ENCODE assay signal across 22 mouse cellular contexts in the genomic region with DNA sequence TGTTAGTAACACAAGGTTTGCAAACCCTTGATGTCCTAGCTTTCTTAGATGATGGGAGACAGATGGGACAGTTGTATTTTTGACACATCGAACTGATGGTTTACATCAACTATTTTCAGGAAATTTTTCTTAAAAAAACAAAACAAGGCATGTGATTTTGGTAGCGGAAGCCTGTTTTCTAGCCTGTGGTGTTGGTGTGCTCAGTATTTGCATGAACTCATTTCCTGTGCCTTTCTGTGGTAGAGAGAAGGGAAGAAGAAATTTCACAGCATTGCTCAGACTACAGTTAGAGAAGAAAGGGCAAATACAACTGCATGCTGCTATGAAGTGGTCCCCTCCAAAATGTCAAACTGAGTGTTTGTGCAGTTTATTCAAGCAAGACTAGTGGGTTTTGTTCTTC. TPM values are rescaled to one million over a fixed set of nuclear protein-coding genes. Genes with fewer than 3 reads are reported as not detected.
DNase-seq lines count a peak whose midpoint lies in the region; ATAC-seq and TF ChIP-seq lines count a peak whose summit lies in the region.
"Had no signal": no experiment of that assay in that cellular context is flagged by ENCODE, and none has a peak within 500 bp of the region (broad histone marks: within the 10 kb centered on the region; RNA-seq: fewer than 3 reads in every experiment).

No protein-coding gene starts in this region.

- WGBS in liver, adult 2 months, result 78% methylated on average over 2 of the region's 2 CpGs
- WGBS in liver, embryonic 12.5 days (ENCODE audit: insufficient replicate concordance), result 59% methylated on average over 2 of the region's 2 CpGs
- 87% methylated on average over 2 of the region's 2 CpGs for WGBS in hindbrain, embryonic 16.5 days
- WGBS in embryonic facial prominence, embryonic 10.5 days, result 88% methylated on average over 2 of the region's 2 CpGs

- no peak overlapping the region for H3K9ac ChIP-seq in liver, adult 2 months (ENCODE audit: low read depth, low read length)
- no peak overlapping the region for H3K9ac ChIP-seq in liver, embryonic 12.5 days
- H3K9ac ChIP-seq in hindbrain, embryonic 16.5 days (ENCODE audit: low read depth, low read length), result no peak overlapping the region
- H3K9ac ChIP-seq: forebrain, embryonic 12.5 days; heart, embryonic 13.5 days; hindbrain, embryonic 14.5 days; limb, embryonic 13.5 days; liver, embryonic 15.5 days; neural tube, embryonic 12.5 days had no signal

- no peaks in the 10 kb centered on the region for H3K36me3 ChIP-seq in liver, adult 2 months (ENCODE audit: control insufficient read depth, insufficient read depth, low read length)
- H3K36me3 ChIP-seq in liver, embryonic 12.5 days, result no peaks in the 10 kb centered on the region
- H3K36me3 ChIP-seq in hindbrain, embryonic 16.5 days (ENCODE audit: control insufficient read depth, insufficient read depth, low read length), result no peaks in the 10 kb centered on the region
- no peaks in the 10 kb centered on the region for H3K36me3 ChIP-seq in embryonic facial prominence, embryonic 10.5 days (replicated peaks)
- H3K36me3 ChIP-seq: forebrain, embryonic 12.5 days; heart, embryonic 13.5 days; limb, embryonic 13.5 days; liver, embryonic 15.5 days; neural tube, embryonic 12.5 days had no signal

- no peak overlapping the region for H3K4me2 ChIP-seq in liver, embryonic 12.5 days
- no peak overlapping the region for H3K4me2 ChIP-seq in hindbrain, embryonic 16.5 days (ENCODE audit: low read length)
- H3K4me2 ChIP-seq: forebrain, embryonic 12.5 days; heart, embryonic 13.5 days; hindbrain, embryonic 14.5 days; limb, embryonic 13.5 days; liver, embryonic 15.5 days; neural tube, embryonic 12.5 days had no signal

- H3K79me2 ChIP-seq in liver, adult 2 months (ENCODE audit: control insufficient read depth, insufficient read depth, low read length), result no peaks in the 10 kb centered on the region

- H3K4me1 ChIP-seq in liver, adult 2 months (ENCODE audit: control insufficient read depth, insufficient read depth, low read length), result no peaks in the 10 kb centered on the region
- no peaks in the 10 kb centered on the region for H3K4me1 ChIP-seq in liver, embryonic 12.5 days
- no peaks in the 10 kb centered on the region for H3K4me1 ChIP-seq in hindbrain, embryonic 16.5 days (ENCODE audit: control insufficient read depth, insufficient read depth, low read depth, low read length)
- H3K4me1 ChIP-seq in embryonic facial prominence, embryonic 10.5 days, result no peaks in the 10 kb centered on the region
- H3K4me1 ChIP-seq: forebrain, embryonic 12.5 days; heart, embryonic 13.5 days; limb, embryonic 13.5 days; liver, embryonic 15.5 days; neural tube, embryonic 12.5 days had no signal

- TF ChIP-seq POLR2A in liver, adult 2 months (IDR thresholded peaks at IDR 0.05; ENCODE audit: extremely low read depth, insufficient read depth, low read length), result no peak

- no peak overlapping the region for H3K4me3 ChIP-seq in liver, adult 2 months (ENCODE audit: insufficient read depth, low read depth, low read length)
- no peak overlapping the region for H3K4me3 ChIP-seq in liver, embryonic 12.5 days
- no peak overlapping the region for H3K4me3 ChIP-seq in hindbrain, embryonic 16.5 days (ENCODE audit: low read length)
- H3K4me3 ChIP-seq in embryonic facial prominence, embryonic 10.5 days, result no peak overlapping the region
- H3K4me3 ChIP-seq: forebrain, embryonic 12.5 days; gastrocnemius, adult 2 months; heart, embryonic 13.5 days; limb, embryonic 13.5 days; liver, embryonic 15.5 days; neural tube, embryonic 12.5 days had no signal

- TF ChIP-seq CTCF in liver, adult 2 months (IDR thresholded peaks at IDR 0.05; ENCODE audit: low read depth, low read length), result no peak

- no peak overlapping the region for H3K27ac ChIP-seq in liver, adult 2 months (replicated peaks; ENCODE audit: insufficient read depth, low read depth, low read length)
- no peak overlapping the region for H3K27ac ChIP-seq in liver, embryonic 12.5 days
- no peak overlapping the region for H3K27ac ChIP-seq in hindbrain, embryonic 16.5 days (ENCODE audit: low read depth, low read length)
- no peak overlapping the region for H3K27ac ChIP-seq in embryonic facial prominence, embryonic 10.5 days (replicated peaks)
- H3K27ac ChIP-seq: forebrain, embryonic 12.5 days; gastrocnemius, adult 2 months; heart, embryonic 13.5 days; hindbrain, embryonic 14.5 days; kidney, postnatal 0 days; limb, embryonic 13.5 days; liver, embryonic 15.5 days; neural tube, embryonic 12.5 days had no signal

- no peaks in the 10 kb centered on the region for H3K27me3 ChIP-seq in liver, adult 2 months (ENCODE audit: control insufficient read depth, insufficient read depth, low read length)
- no peaks in the 10 kb centered on the region for H3K27me3 ChIP-seq in liver, embryonic 12.5 days (replicated peaks)
- no peaks in the 10 kb centered on the region for H3K27me3 ChIP-seq in hindbrain, embryonic 16.5 days (replicated peaks; ENCODE audit: control insufficient read depth, insufficient read depth, low read length)
- H3K27me3 ChIP-seq in embryonic facial prominence, embryonic 10.5 days (replicated peaks; ENCODE audit: low read depth, poor library complexity, severe bottlenecking), result 0 out of 2 replicates have a peak, but pooled peaks cover under 1% of the 10 kb centered on the region
- H3K27me3 ChIP-seq: heart, embryonic 13.5 days; limb, embryonic 13.5 days; liver, embryonic 15.5 days; neural tube, embryonic 12.5 days had no signal

- no peak for ATAC-seq in liver, embryonic 12.5 days
- ATAC-seq in CD4-positive, CD25-positive, alpha-beta regulatory T cell, adult 4 months, result peak; percentile 97
- ATAC-seq in granulocyte monocyte progenitor cell, adult 5-6 weeks (replicated peaks; ENCODE audit: poor library complexity, severe bottlenecking), result peak; percentile 86
- peak; percentile 73 for ATAC-seq in monocyte, adult 5-6 weeks (replicated peaks; ENCODE audit: insufficient number of reproducible peaks, low FRiP score, low TSS enrichment, poor library complexity, severe bottlenecking)
- ATAC-seq in hindbrain, embryonic 16.5 days, result no peak
- ATAC-seq: midbrain, embryonic 16.5 days had no signal

- DNase-seq in liver, adult 2 months (ENCODE audit: extremely low read depth, low read depth, low spot score), result peak; percentile 9
- no peak for DNase-seq in ovary, adult 18-20 months (ENCODE audit: low spot score)
- DNase-seq in embryonic facial prominence, embryonic 10.5 days (ENCODE audit: low spot score), result no peak
- DNase-seq: adrenal gland, postnatal 10 days; cerebellum, postnatal 14 days; gastrocnemius, adult 2 months; heart, adult 11 months; kidney, adult 11 months; thymus, postnatal 4 days had no signal

- H3K9me3 ChIP-seq in liver, embryonic 12.5 days (replicated peaks), result no peaks in the 10 kb centered on the region
- H3K9me3 ChIP-seq in hindbrain, embryonic 16.5 days (ENCODE audit: control insufficient read depth, low read length), result no peaks in the 10 kb centered on the region
- no peaks in the 10 kb centered on the region for H3K9me3 ChIP-seq in embryonic facial prominence, embryonic 10.5 days
- H3K9me3 ChIP-seq: forebrain, embryonic 12.5 days; heart, embryonic 13.5 days; limb, embryonic 13.5 days; liver, embryonic 15.5 days; neural tube, embryonic 12.5 days had no signal

RNA-seq across cellular contexts. Expression of a gene that starts 7.2 kb away (rescaled TPM):
- 6.8 TPM in 2 replicates for total RNA-seq in liver, adult 2 months (2014; rRNA removed)
- 0.52 and 1.0 TPM in 2 replicates for polyA plus RNA-seq in liver, adult 2 months (2012; rRNA removed)
- polyA plus RNA-seq in liver, embryonic 12.5 days (2016; fragmentation: Nextera tagmentation; extraction: Ambion mirVana), result 3.3 and 3.7 TPM in 2 replicates
- 100 to 1,000 TPM; 116 to 121 TPM for polyA plus RNA-seq in CD4-positive, CD25-positive, alpha-beta regulatory T cell, adult 4 months (2017; shearing (Covaris generic))
- total RNA-seq in granulocyte monocyte progenitor cell, adult 5-6 weeks (2014; fragmentation: Nextera tagmentation), result 149 TPM in 2 replicates
- total RNA-seq in granulocyte monocyte progenitor cell, adult 5-6 weeks (2017), result 117 and 126 TPM in 2 replicates
- total RNA-seq in monocyte, adult 5-6 weeks (2017), result 171 to 265 TPM (median 188 TPM) in 3 replicates
- 5.8 and 5.9 TPM in 2 replicates for polyA plus RNA-seq in hindbrain, embryonic 16.5 days (2015; fragmentation: Nextera tagmentation; extraction: Ambion mirVana)
- polyA plus RNA-seq in embryonic facial prominence, embryonic 10.5 days (2016; fragmentation: Nextera tagmentation; extraction: Ambion mirVana), result 1.8 and 3.2 TPM in 2 replicates

Comparison
In these comparisons a context has a peak if more than half of its experiments do, and no peak if none do; other contexts are left out.
1. ATAC-seq: peak in CD4-positive, CD25-positive, alpha-beta regulatory T cell, adult 4 months (single experiment), granulocyte monocyte progenitor cell, adult 5-6 weeks (single experiment) and monocyte, adult 5-6 weeks (single experiment); none in liver, embryonic 12.5 days (single experiment) and hindbrain, embryonic 16.5 days (single experiment).
2. RNA of a gene that starts 7.2 kb away (polyA plus RNA-seq): 116 to 121 TPM in CD4-positive, CD25-positive, alpha-beta regulatory T cell, adult 4 months; 5.8 to 5.9 TPM in hindbrain, embryonic 16.5 days, 3.3 to 3.7 TPM in liver, embryonic 12.5 days, 1.8 to 3.2 TPM in embryonic facial prominence, embryonic 10.5 days and 0.52 to 1.0 TPM in liver, adult 2 months; every median in the first group is over 10 times any median in the second.